Mouse (Mus musculus) CH12.LX (cell line): ENCODE results near the gene Gm13083. TPM values are rescaled to one million over a fixed set of nuclear protein-coding genes. Genes with fewer than 3 reads are reported as not detected.
"Not testable (repeated sequence)": the region's sequence is repeated elsewhere in the genome, so short reads cannot be mapped to it uniquely, and the experiment has no call there.

ENCODE experiments used
- DNase-seq: peaks from one replicate; pipeline ENCODE4 v3.0.0-alpha.2; 2013; ENCODE audit errors: extremely low read depth
- H3K27ac ChIP-seq: 2 replicates; pipeline ENCODE4 v1.5.1; 2012; ENCODE audit warnings: low read depth, mild to moderate bottlenecking, control low read depth, moderate library complexity; ENCODE audit not compliant: insufficient read depth
- H3K27me3 ChIP-seq: replicated peaks from 2 replicates; pipeline ENCODE3; 2012; ENCODE audit warnings: inconsistent platforms
- H3K36me3 ChIP-seq, 2 experiments: replicated peaks in 1 of 2; 2 replicates each; pipeline versions ENCODE3 to v1.6.1; 2012; ENCODE audit warnings: inconsistent platforms in 1 of 2, low read length in 1 of 2, mild to moderate bottlenecking in 1 of 2, mixed read lengths in 1 of 2, moderate library complexity in 1 of 2; ENCODE audit not compliant: control insufficient read depth in 1 of 2, insufficient read depth in 1 of 2
- H3K4me1 ChIP-seq, 2 experiments: 2 replicates each; pipeline ENCODE4 v1.6.1; 2012; ENCODE audit warnings: inconsistent platforms in 1 of 2, moderate library complexity in 1 of 2; ENCODE audit not compliant: insufficient read depth in 2 of 2, control insufficient read depth in 1 of 2
- H3K4me2 ChIP-seq: 2 replicates; pipeline ENCODE4 v1.6.1; 2012; ENCODE audit warnings: low read depth, mild to moderate bottlenecking, control low read depth; ENCODE audit not compliant: poor library complexity, insufficient read depth, severe bottlenecking
- H3K4me3 ChIP-seq, 3 experiments: fragments of 150-350 bp in 1 of 3; sonication (generic) in 1 of 3; replicated peaks in 1 of 3; 2 replicates each; pipeline versions ENCODE3 to v1.5.1; 2011 to 2012; ENCODE audit warnings: low read depth in 2 of 3, low read length in 2 of 3, mild to moderate bottlenecking in 2 of 3, moderate library complexity in 2 of 3, control low read depth in 1 of 3, improper control_type of control experiment in 1 of 3, inconsistent platforms in 1 of 3, mixed read lengths in 1 of 3; ENCODE audit not compliant: poor library complexity in 1 of 3
- H3K79me2 ChIP-seq: replicated peaks from 2 replicates; pipeline ENCODE4 v1.6.1; 2012; ENCODE audit warnings: mild to moderate bottlenecking, moderate library complexity; ENCODE audit not compliant: control insufficient read depth, poor library complexity, insufficient read depth, severe bottlenecking; ENCODE audit errors: extremely low read depth
- H3K9ac ChIP-seq: 2 replicates; pipeline ENCODE4 v1.6.1; 2012; ENCODE audit warnings: low read depth, mild to moderate bottlenecking, control low read depth, moderate library complexity; ENCODE audit not compliant: insufficient read depth
- H3K9me3 ChIP-seq: replicated peaks from 2 replicates; pipeline ENCODE3; 2012; ENCODE audit warnings: low read length, inconsistent platforms, mixed read lengths
- dilution Hi-C: fragments of 300-500 bp; cut with MboI; formaldehyde crosslinking; loops from 2 replicates; pipeline ENCODE4 v1.14.3; 2020; ENCODE audit warnings: low sequenced_read_pairs; ENCODE audit not compliant: extremely low pct_unique_long_range_greater_than_20kb, extremely low pct_ligation_motif_present
- in situ Hi-C: fragments of 300-500 bp; cut with MboI; formaldehyde crosslinking; loops from 3 replicates; pipeline ENCODE4 v1.14.3; 2019; ENCODE audit warnings: low sequenced_read_pairs, low pct_ligation_motif_present, low pct_unique_long_range_greater_than_20kb, mixed read lengths
- polyA plus RNA-seq: library from polyadenylated mRNA; unstranded; fragments of >175 nt; gene quantifications from 2 replicates; pipeline ENCODE4 v1.2.1, GENCODE M21; 2012; ENCODE audit warnings: low read depth; ENCODE audit not compliant: insufficient read length
- total RNA-seq, 2 experiments: library from RNA; depleted of rRNA; stranded (reverse); fragments of 300-350 nt in 1 of 2; fragments of >200 nt in 1 of 2; gene quantifications; 2 replicates each; pipeline ENCODE4 v1.2.3; 2012 to 2014

The Gm13083 gene
- total RNA-seq (2012; rRNA removed) (not detected in 2 replicates), total RNA-seq (2014; rRNA removed) (not detected in 2 replicates), polyA plus RNA-seq (not detected in 2 replicates)

DNA sequence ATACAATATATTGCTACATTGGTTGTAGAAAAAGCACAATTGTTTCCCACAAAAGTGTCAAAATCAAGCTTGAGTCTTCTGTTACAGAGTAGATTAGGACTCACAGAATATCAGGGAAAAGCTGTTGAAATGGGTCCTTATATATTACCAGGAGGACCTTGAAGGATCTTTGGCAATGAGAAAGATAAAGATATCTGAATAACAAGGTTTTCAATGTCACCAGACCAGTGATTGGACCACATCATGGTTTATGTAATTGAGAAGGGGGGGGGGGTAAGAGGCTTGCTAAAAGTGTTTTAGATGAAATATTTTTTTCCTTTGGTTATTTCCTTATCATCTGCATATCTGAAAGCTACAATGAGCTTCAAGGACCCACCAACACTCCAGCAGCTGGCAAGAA lies at the start of gene Gm13083:
Gene Gm13083, plus strand, starts transcription at position 301 of the 400 bp plus-strand sequence.
- H3K79me2 ChIP-seq, H3K27me3 ChIP-seq, H3K4me3 ChIP-seq, H3K27ac ChIP-seq, H3K4me1 ChIP-seq, in situ Hi-C loops, dilution Hi-C loops, H3K36me3 ChIP-seq, H3K9ac ChIP-seq, H3K4me2 ChIP-seq, H3K9me3 ChIP-seq, DNase-seq: not testable (repeated sequence)

DNA sequence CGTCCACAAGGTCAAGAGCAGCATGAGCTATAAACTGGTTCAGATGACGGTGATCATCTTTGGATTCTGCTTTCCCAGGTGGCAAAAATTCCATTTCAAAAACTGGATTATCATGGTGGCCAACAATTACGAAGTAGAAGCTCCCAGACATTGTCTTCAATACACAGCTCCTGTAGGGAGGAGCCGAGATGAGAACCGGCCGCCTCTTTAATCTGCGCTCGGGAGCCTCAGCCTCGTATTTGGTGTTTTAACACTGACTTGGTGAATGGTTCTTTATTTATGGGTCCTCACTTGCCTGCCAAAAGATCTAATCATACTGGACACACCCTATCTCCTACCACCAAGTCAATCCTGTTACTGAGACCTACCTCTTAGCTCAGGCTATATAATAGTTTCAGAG lies 2.9 kb upstream of the Gm13083 start:
- H3K4me1 ChIP-seq, H3K36me3 ChIP-seq, H3K79me2 ChIP-seq, H3K4me3 ChIP-seq, in situ Hi-C loops, H3K4me2 ChIP-seq, H3K9me3 ChIP-seq, dilution Hi-C loops, H3K27ac ChIP-seq, DNase-seq, H3K9ac ChIP-seq, H3K27me3 ChIP-seq: not testable (repeated sequence)

DNA sequence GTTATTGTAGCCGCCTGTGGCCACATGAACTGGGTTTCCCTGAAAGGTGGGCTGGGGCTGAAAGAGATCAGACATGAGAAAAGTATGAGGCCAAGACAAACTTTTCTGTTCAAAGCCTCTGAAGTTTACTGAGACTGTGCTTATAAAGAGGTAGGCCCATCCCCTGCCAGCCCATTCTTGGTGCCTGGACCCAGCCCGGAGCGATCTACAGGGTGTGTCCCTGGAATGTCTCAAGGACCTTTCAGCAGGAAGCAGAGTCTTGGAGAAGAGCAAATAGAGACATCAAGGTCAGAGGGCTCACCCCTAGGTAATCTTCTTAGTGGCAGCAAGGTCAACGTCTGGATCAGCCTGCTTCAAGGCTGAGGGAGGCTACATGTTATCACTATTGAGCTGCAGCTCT lies 3.3 kb downstream of the Gm13083 start:
- H3K36me3 ChIP-seq, dilution Hi-C loops, H3K4me2 ChIP-seq, H3K9ac ChIP-seq, H3K79me2 ChIP-seq, H3K4me3 ChIP-seq, H3K4me1 ChIP-seq, in situ Hi-C loops, H3K9me3 ChIP-seq, H3K27ac ChIP-seq, H3K27me3 ChIP-seq, DNase-seq: not testable (repeated sequence)

DNA sequence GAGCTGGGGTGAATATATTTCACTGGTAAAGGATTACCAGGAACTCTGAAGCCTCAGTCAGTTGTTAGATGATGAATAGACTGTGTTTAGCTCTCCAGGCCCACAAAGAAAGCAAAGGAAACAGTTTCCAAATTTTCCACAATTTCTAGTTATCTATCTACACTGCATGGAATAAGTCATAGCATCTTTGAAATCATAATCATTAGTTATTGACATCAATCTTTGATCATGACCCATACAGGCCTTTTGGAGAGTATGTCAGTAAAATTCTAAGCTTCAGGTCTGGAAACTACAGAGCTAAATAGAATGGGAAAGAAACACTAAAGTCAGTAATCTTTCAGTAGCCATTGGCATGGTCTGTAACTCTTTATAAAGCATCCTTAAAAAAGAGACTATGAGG lies 42.3 kb downstream of the Gm13083 start, which contains the start of gene Gm13088:
Gene Gm13088, minus strand, starts transcription at position 101 of the 400 bp plus-strand sequence.
- H3K4me3 ChIP-seq, DNase-seq, dilution Hi-C loops, H3K4me2 ChIP-seq, H3K36me3 ChIP-seq, H3K79me2 ChIP-seq, H3K9ac ChIP-seq, H3K9me3 ChIP-seq, H3K27me3 ChIP-seq, H3K27ac ChIP-seq, in situ Hi-C loops, H3K4me1 ChIP-seq: not testable (repeated sequence)

Other genes with a start within 250 kb of the Gm13083 start
- not detected in 2 replicates for gene Pramel1, start 220.6 kb upstream of the Gm13083 start, total RNA-seq (2012; rRNA removed)
- not detected in 2 replicates for gene Pramel1, start 220.6 kb upstream of the Gm13083 start, total RNA-seq (2014; rRNA removed)
- gene Pramel1, start 220.6 kb upstream of the Gm13083 start, polyA plus RNA-seq, result not detected in 2 replicates
- 12.8 and 15.5 TPM in 2 replicates for gene Pramef8, start 202.6 kb upstream of the Gm13083 start, total RNA-seq (2012; rRNA removed)
- gene Pramef8, start 202.6 kb upstream of the Gm13083 start, total RNA-seq (2014; rRNA removed), result 22.5 and 29.5 TPM in 2 replicates
- gene Pramef8, start 202.6 kb upstream of the Gm13083 start, polyA plus RNA-seq, result 15.0 and 16.6 TPM in 2 replicates
- not detected in 2 replicates for gene Oog4, start 164.7 kb upstream of the Gm13083 start, total RNA-seq (2012; rRNA removed)
- not detected in 2 replicates for gene Oog4, start 164.7 kb upstream of the Gm13083 start, total RNA-seq (2014; rRNA removed)
- not detected in 2 replicates for gene Oog4, start 164.7 kb upstream of the Gm13083 start, polyA plus RNA-seq
- gene Gm13043, start 103.7 kb upstream of the Gm13083 start, total RNA-seq (2012; rRNA removed), result 0.04 TPM in 1 of 2 replicates, not detected in the other
- not detected in 2 replicates for gene Gm13043, start 103.7 kb upstream of the Gm13083 start, total RNA-seq (2014; rRNA removed)
- not detected in 2 replicates for gene Gm13043, start 103.7 kb upstream of the Gm13083 start, polyA plus RNA-seq
- gene Gm13040, start 79.0 kb upstream of the Gm13083 start, total RNA-seq (2012; rRNA removed), result not detected in 2 replicates
- not detected in 2 replicates for gene Gm13040, start 79.0 kb upstream of the Gm13083 start, total RNA-seq (2014; rRNA removed)
- gene Gm13040, start 79.0 kb upstream of the Gm13083 start, polyA plus RNA-seq, result not detected in 2 replicates
- not detected in 2 replicates for gene BC080695, start 63.3 kb upstream of the Gm13083 start, total RNA-seq (2012; rRNA removed)
- gene BC080695, start 63.3 kb upstream of the Gm13083 start, total RNA-seq (2014; rRNA removed), result not detected in 2 replicates
- not detected in 2 replicates for gene BC080695, start 63.3 kb upstream of the Gm13083 start, polyA plus RNA-seq
- not detected in 2 replicates for gene Gm13057, start 63.3 kb upstream of the Gm13083 start, total RNA-seq (2012; rRNA removed)
- not detected in 2 replicates for gene Gm13057, start 63.3 kb upstream of the Gm13083 start, total RNA-seq (2014; rRNA removed)
- gene Gm13057, start 63.3 kb upstream of the Gm13083 start, polyA plus RNA-seq, result not detected in 2 replicates
- gene Gm13088, start 42.2 kb downstream of the Gm13083 start, total RNA-seq (2012; rRNA removed), result not detected in 2 replicates
- not detected in 2 replicates for gene Gm13088, start 42.2 kb downstream of the Gm13083 start, total RNA-seq (2014; rRNA removed)
- gene Gm13088, start 42.2 kb downstream of the Gm13083 start, polyA plus RNA-seq, result not detected in 2 replicates
- gene Gm13089, start 87.7 kb downstream of the Gm13083 start, total RNA-seq (2012; rRNA removed), result not detected in 2 replicates
- gene Gm13089, start 87.7 kb downstream of the Gm13083 start, total RNA-seq (2014; rRNA removed), result not detected in 2 replicates
- gene Gm13089, start 87.7 kb downstream of the Gm13083 start, polyA plus RNA-seq, result not detected in 2 replicates
- not detected in 2 replicates for gene Gm13078, start 104.5 kb downstream of the Gm13083 start, total RNA-seq (2012; rRNA removed)
- gene Gm13078, start 104.5 kb downstream of the Gm13083 start, total RNA-seq (2014; rRNA removed), result not detected in 2 replicates
- not detected in 2 replicates for gene Gm13078, start 104.5 kb downstream of the Gm13083 start, polyA plus RNA-seq
- gene Gm13023, start 174.3 kb downstream of the Gm13083 start, total RNA-seq (2012; rRNA removed), result not detected in 2 replicates
- not detected in 2 replicates for gene Gm13023, start 174.3 kb downstream of the Gm13083 start, total RNA-seq (2014; rRNA removed)
- gene Gm13023, start 174.3 kb downstream of the Gm13083 start, polyA plus RNA-seq, result not detected in 2 replicates
- gene Gm13084, start 201.1 kb downstream of the Gm13083 start, total RNA-seq (2012; rRNA removed), result not detected in 2 replicates
- gene Gm13084, start 201.1 kb downstream of the Gm13083 start, total RNA-seq (2014; rRNA removed), result not detected in 2 replicates
- not detected in 2 replicates for gene Gm13084, start 201.1 kb downstream of the Gm13083 start, polyA plus RNA-seq
- not detected in 2 replicates for gene Gm13103, start 231.5 kb downstream of the Gm13083 start, total RNA-seq (2012; rRNA removed)
- not detected in 2 replicates for gene Gm13103, start 231.5 kb downstream of the Gm13083 start, total RNA-seq (2014; rRNA removed)
- not detected in 2 replicates for gene Gm13103, start 231.5 kb downstream of the Gm13083 start, polyA plus RNA-seq